Mouse (Mus musculus): Measurements from ENCODE around the gene Rnf224.

The Rnf224 gene

GRCm38 (mm10) chr2:25256443-25257109 lies 20.0 kb upstream of the Rnf224 start:
- in situ Hi-C loops (cut with MboI, MseI) = loop anchor here in 1 of 2 experiments (5.0 kb wide), 1 partner anchor 34 kb away; the partner anchor contains the start of gene Tubb4b

DNA sequence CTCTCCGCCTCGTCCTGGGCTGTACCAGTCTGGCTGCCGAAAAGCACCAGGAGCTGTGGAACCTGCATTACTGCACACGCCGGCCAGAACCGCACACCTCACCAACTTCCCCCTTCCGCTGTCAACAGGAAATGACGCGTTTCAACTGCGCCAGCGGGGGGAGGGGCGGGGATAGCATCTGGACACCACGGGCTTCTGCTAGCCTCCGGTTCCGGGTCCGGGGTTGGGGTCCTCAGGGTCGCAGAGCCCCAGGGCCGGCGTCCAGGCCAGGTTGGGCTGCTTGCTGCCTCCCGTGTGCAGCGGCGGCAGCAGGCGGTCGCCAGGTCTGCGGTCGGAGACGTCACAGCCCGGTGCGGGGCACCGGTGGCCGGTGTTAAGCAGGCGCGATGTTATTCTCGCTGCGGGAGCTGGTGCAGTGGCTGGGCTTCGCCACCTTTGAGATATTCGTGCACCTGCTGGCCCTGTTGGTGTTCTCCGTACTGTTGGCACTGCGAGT lies 18.7 kb upstream of the Rnf224 start, which contains the start of gene Tmem203:
Tmem203 (plus strand) TSS at position 156 of the 496 bp plus-strand sequence.
- in situ Hi-C loops (cut with MboI, MseI) = loop anchor here in 1 of 2 experiments (5.0 kb wide), 1 partner anchor 33 kb away; the partner anchor contains the start of gene Tubb4b

- in situ Hi-C loops (cut with MboI, MseI) = loop anchor here in 1 of 2 experiments (5.0 kb wide), 1 partner anchor 60 kb away; no protein-coding TSS in a partner anchor
These were observed 15.7 kb upstream of the Rnf224 start for GRCm38 (mm10) chr2:25252331-25252730.

GRCm38 (mm10) chr2:25246183-25247072 lies 9.8 kb upstream of the Rnf224 start, which contains the start of gene AL732309.1:
AL732309.1 (minus strand) TSS chr2:25246863.
- in situ Hi-C loops (cut with MboI, MseI) = no loop called here

DNA sequence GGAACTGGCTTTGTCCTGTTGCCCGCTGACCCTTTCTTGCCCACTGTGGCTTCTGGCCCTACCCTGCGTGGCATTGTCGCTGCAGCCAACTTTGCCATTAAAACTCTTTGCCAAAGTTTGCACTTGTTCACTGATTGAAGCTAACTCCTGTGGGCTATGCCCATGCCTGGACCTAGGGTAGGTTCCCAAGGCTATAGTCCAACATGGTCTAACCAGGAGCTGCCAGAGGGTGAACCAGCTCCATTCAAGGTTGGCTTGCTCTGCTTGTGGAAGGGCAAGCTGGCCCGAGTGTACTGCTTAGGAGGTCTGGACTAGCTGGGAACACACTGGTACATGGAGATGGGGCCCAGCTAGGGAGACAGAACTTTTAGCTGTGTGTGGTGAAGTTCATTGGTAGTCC lies 7.6 kb upstream of the Rnf224 start:
- in situ Hi-C loops (cut with MboI, MseI) = no loop called here

- in situ Hi-C loops (cut with MboI, MseI) = no loop called here
These were observed 6.8 kb upstream of the Rnf224 start for GRCm38 (mm10) chr2:25243342-25243741.

DNA sequence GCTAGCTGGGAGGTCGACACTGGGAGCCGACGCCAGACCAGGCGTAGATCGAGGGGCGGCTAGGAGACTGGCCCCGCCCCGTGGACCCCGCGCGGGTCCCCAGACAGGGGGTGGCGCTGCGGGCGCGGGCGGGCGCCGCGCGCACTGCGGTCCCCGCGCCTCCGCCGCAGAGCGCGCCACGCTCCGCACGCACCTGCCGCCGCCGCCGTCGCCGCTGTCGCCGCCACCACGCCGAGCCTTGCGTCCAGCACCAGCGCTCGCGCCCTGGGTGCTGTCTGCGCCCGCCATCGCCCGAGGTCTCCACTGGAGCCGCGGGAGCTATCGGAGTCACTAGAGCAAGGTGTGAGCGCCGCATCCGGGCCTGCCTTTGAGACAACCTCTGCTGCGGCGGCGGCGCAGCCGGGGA lies 5.5 kb upstream of the Rnf224 start, which contains the start of the genes Rnf208 and Cysrt1:
Rnf208 (plus strand) TSS at position 155 of the 406 bp plus-strand sequence.
Cysrt1 (minus strand) TSS at position 352 of the 406 bp plus-strand sequence.
- in situ Hi-C loops (cut with MboI, MseI) = no loop called here

DNA sequence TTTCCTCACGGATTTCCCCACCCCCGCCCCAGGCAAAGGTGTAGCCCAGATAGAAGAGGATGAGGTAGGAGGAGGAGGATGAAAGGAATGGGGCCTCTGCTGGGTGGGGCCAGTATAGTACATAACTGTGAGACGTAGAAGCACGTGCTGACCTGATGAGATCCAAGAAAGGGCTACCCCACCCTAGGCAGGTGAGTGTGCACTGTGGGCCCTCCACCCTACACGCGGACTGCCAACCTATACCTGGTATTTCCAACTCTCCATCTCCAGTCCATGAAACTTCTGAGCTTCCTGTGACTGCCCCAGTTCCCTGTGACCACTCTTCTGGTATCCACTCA lies 4.8 kb upstream of the Rnf224 start:
- in situ Hi-C loops (cut with MboI, MseI) = no loop called here

DNA sequence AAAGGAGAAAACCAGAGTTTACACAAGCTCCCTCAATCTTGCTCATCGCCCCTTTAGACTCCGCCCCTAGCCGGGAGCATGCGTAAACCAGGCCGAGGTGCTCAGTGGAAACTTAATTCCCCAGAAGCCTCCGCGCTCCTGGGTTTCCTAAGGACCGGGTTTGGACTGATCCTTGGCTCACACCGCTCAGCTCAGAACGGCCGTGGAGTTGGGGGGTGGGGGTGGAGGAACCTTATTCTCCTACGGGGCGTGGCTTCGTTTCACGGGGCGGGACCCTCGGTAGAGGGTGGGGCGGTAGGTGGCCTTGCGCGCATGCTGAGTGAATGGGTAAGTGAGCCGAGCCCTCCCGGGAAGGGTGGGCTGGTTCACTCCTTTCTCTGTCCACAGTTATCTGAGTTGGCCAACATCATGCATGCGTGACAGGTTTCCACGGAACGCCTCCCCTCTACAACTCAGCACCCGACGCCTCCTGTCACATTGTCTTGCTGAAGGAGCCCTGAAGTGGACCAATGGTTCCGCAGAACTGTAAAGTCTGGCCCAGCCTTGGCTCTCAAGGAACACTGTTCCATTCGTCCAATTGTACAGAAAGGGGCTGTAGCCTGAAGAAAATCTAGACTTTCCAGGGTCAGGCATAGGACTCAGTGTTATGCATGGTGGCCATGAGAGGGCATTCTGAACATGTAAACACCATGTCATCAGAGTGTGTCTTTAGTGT lies 4.3 kb upstream of the Rnf224 start:
- in situ Hi-C loops (cut with MboI, MseI) = no loop called here

DNA sequence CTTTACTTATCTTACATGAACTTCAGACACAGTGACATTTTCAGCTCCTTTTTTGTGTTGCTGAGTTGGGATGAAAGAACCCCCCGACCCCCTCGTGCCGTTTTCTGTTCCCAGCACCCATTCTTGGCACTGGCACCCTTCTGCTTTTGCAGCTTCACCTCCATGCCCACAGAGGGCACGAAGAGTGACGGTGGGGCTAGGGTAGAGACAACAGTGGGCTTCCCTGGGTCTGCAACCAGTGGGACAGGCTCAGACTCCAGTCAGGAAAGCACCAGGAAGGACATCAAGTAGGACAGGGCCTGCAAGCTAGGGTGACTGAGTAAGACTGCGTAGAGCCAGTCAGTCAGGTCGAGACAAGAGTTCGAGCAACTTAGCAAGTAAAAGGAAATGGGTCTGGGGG lies 3.7 kb upstream of the Rnf224 start:
- in situ Hi-C loops (cut with MboI, MseI) = no loop called here

GRCm38 (mm10) chr2:25239766-25240165 lies 3.2 kb upstream of the Rnf224 start:
- in situ Hi-C loops (cut with MboI, MseI) = no loop called here

GRCm38 (mm10) chr2:25238106-25238505 lies 1.5 kb upstream of the Rnf224 start:
- in situ Hi-C loops (cut with MboI, MseI) = no loop called here

- in situ Hi-C loops (cut with MboI, MseI) = no loop called here
These were observed 935 bp upstream of the Rnf224 start for GRCm38 (mm10) chr2:25237522-25237921.

- in situ Hi-C loops (cut with MboI, MseI) = no loop called here
These were observed 1.9 kb downstream of the Rnf224 start for GRCm38 (mm10) chr2:25234551-25235220.

- in situ Hi-C loops (cut with MboI, MseI) = no loop called here
These were observed 2.5 kb downstream of the Rnf224 start, which contains the start of gene Slc34a3 for GRCm38 (mm10) chr2:25234050-25234449. Slc34a3 (minus strand) TSS chr2:25234364.

DNA sequence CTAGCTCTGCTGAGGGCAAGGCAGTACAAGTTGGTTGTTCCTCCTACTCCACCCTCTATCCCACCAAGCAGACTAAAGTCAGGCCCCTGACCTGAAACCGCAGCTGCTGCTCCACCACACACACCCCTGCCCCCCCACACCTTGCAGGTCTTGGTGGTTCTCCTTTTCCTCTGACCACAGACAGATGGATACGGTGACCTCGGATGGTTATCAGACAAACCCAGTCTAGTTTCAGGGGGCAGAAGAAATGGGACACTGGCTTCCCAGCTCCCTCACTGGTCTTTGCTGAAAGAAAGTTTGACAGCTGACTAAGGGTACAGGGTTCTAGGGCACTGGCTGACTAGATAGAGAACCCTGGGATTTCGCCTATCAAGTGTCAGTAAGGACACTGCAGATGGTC lies 3.2 kb downstream of the Rnf224 start:
- in situ Hi-C loops (cut with MboI, MseI) = no loop called here

DNA sequence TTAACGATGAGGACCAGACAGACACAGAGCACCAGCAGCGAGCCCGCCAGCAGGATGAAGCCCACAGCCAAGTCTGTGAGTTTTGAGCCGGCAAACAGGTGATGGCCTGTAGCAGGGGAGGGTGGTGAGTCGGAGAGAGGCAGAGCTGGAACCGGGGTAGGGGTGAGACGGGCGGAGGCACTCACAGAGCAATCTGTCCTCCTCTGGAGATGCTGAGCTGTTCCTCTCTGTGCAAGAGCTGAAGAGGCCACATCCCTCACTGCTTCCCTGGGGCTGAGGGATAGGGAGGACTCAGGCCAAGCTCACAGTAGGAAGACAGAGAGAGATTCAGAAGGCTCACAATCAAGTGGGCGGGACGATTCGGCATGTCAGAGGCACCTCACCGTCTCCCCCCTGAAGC lies 5.5 kb downstream of the Rnf224 start:
- in situ Hi-C loops (cut with MboI, MseI) = no loop called here

GRCm38 (mm10) chr2:25230581-25230980 lies 6.0 kb downstream of the Rnf224 start:
- in situ Hi-C loops (cut with MboI, MseI) = no loop called here

GRCm38 (mm10) chr2:25229582-25229981 lies 7.0 kb downstream of the Rnf224 start:
- in situ Hi-C loops (cut with MboI, MseI) = no loop called here

DNA sequence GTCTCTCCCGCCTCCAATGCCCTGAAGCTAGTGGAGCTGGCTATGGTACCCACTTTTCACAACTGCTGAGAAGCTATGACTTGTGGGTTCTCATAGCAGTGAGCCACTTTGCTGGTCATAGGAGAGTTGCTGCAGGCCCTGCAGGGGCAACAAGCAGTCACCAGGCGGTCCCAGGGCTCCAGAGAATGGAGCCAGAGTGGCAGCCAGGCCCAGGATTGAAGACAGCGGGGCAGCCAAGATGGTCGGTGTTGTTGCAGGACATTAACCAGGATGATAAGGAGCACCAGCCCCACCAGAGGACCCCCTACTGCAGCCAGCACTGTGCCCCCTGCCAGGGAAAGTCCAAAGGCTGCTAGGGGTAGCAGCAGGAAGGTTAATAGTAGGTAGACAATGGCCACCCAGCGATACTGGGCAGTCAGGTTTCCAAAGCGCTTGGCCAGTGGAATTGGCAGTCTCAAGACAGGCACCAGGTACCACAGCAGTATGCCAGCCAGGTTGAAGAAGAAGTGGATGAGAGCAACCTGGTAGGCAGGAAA lies 7.5 kb downstream of the Rnf224 start:
- in situ Hi-C loops (cut with MboI, MseI) = no loop called here

Data from T-helper 17 cell (primary cell).